Mouse (Mus musculus) frontal cortex, postnatal 25 days (tissue): ENCODE data around the gene Tet1.
"Not testable (repeated sequence)": the region's sequence is repeated elsewhere in the genome, so short reads cannot be mapped to it uniquely, and the experiment has no call there.

ENCODE experiments used
- DNase-seq, 2 experiments: peaks; one replicate each; pipeline ENCODE4 v3.0.0; 2022; ENCODE audit warnings: low spot score in 2 of 2

Tet1 gene

GRCm38 (mm10) chr10:62908896-62909295 is at the start of gene Tet1:
TSS of gene Tet1 (minus strand) at chr10:62908996.
- not testable (repeated sequence) for DNase-seq

- DNase-seq: no peak
Observed at GRCm38 (mm10) chr10:62948551-62948950, 39.8 kb upstream of the Tet1 start.

GRCm38 (mm10) chr10:62946738-62947471 is 38.1 kb upstream of the Tet1 start, which contains the start of gene Dna2:
TSS of gene Dna2 (plus strand) at chr10:62947026.
- peak; percentile 43 to 50 for DNase-seq

- DNase-seq: no peak
Observed at GRCm38 (mm10) chr10:62944975-62945580, 36.3 kb upstream of the Tet1 start.

GRCm38 (mm10) chr10:62932381-62932780 is 23.6 kb upstream of the Tet1 start:
- DNase-seq: no peak

- no peak for DNase-seq
Observed at GRCm38 (mm10) chr10:62924096-62924635, 15.4 kb upstream of the Tet1 start.

GRCm38 (mm10) chr10:62920766-62921156 is 12.0 kb upstream of the Tet1 start:
- no peak for DNase-seq

- DNase-seq: peak; percentile 88 to 91
Observed at GRCm38 (mm10) chr10:62919925-62920765, 11.3 kb upstream of the Tet1 start, which contains the start of gene Slc25a16. TSS of gene Slc25a16 (plus strand) at chr10:62920633.

GRCm38 (mm10) chr10:62918985-62919384 is 10.2 kb upstream of the Tet1 start:
- DNase-seq: no peak

- no peak for DNase-seq
Observed at GRCm38 (mm10) chr10:62911120-62911519, 2.3 kb upstream of the Tet1 start.

- no peak for DNase-seq
Observed at GRCm38 (mm10) chr10:62906336-62906735, 2.5 kb downstream of the Tet1 start.

GRCm38 (mm10) chr10:62902829-62903228 is 6.0 kb downstream of the Tet1 start:
- DNase-seq: no peak

- DNase-seq: no peak
Observed at GRCm38 (mm10) chr10:62901826-62902225, 7.0 kb downstream of the Tet1 start.

GRCm38 (mm10) chr10:62900144-62900543 is 8.7 kb downstream of the Tet1 start:
- no peak for DNase-seq

GRCm38 (mm10) chr10:62898061-62898460 is 10.7 kb downstream of the Tet1 start:
- no peak for DNase-seq

GRCm38 (mm10) chr10:62897437-62897836 is 11.4 kb downstream of the Tet1 start:
- DNase-seq: no peak

GRCm38 (mm10) chr10:62896774-62897173 is 12.0 kb downstream of the Tet1 start:
- no peak for DNase-seq

- no peak for DNase-seq
Observed at GRCm38 (mm10) chr10:62896035-62896434, 12.8 kb downstream of the Tet1 start.

GRCm38 (mm10) chr10:62895386-62895785 is 13.4 kb downstream of the Tet1 start:
- DNase-seq: no peak

- DNase-seq: no peak
Observed at GRCm38 (mm10) chr10:62894447-62894846, 14.3 kb downstream of the Tet1 start.

- no peak for DNase-seq
Observed at GRCm38 (mm10) chr10:62893356-62893884, 15.4 kb downstream of the Tet1 start.
